Mouse (Mus musculus) embryonic facial prominence, embryonic 13.5 days (tissue): ENCODE measurements around the gene Zmym5. TPM values are rescaled to one million over a fixed set of nuclear protein-coding genes. Genes with fewer than 3 reads are reported as not detected.
"Not testable (repeated sequence)": the region's sequence is repeated elsewhere in the genome, so short reads cannot be mapped to it uniquely, and the experiment has no call there.

Source experiments
- ATAC-seq: fragments of 200-750 bp; cut with Nextera tagmentation; 2 replicates; pipeline ENCODE4 v1.8.0; 2017; ENCODE audit warnings: low read depth; ENCODE audit not compliant: insufficient number of reproducible peaks, insufficient read depth, low FRiP score, low TSS enrichment
- H3K27ac ChIP-seq: fragments of 300-500 bp; sonication (generic); 2 replicates; pipeline ENCODE4 v1.5.1; 2015; ENCODE audit warnings: moderate library complexity, mild to moderate bottlenecking, inconsistent platforms
- H3K27me3 ChIP-seq: fragments of 300-500 bp; sonication (generic); 2 replicates; pipeline ENCODE4 v1.6.1; 2015; ENCODE audit warnings: mild to moderate bottlenecking, inconsistent platforms
- H3K36me3 ChIP-seq: fragments of 300-500 bp; sonication (generic); 2 replicates; pipeline ENCODE4 v1.6.1; 2015; ENCODE audit warnings: mild to moderate bottlenecking, inconsistent platforms
- H3K4me1 ChIP-seq: fragments of 300-500 bp; sonication (generic); 2 replicates; pipeline ENCODE4 v1.6.1; 2015; ENCODE audit warnings: inconsistent platforms
- H3K4me2 ChIP-seq: fragments of 300-500 bp; sonication (generic); 2 replicates; pipeline ENCODE4 v1.6.1; 2015; ENCODE audit warnings: moderate library complexity, mild to moderate bottlenecking, inconsistent platforms
- H3K4me3 ChIP-seq: fragments of 300-500 bp; sonication (generic); 2 replicates; pipeline ENCODE4 v1.5.1; 2015; ENCODE audit warnings: mild to moderate bottlenecking, inconsistent platforms
- H3K9ac ChIP-seq: fragments of 300-500 bp; sonication (generic); 2 replicates; pipeline ENCODE4 v1.6.1; 2015; ENCODE audit warnings: mild to moderate bottlenecking, inconsistent platforms
- H3K9me3 ChIP-seq: fragments of 300-500 bp; sonication (generic); 2 replicates; pipeline ENCODE4 v1.6.1; 2016; ENCODE audit warnings: inconsistent platforms
- WGBS: fragments of 180-500 bp; shearing (Covaris S2); methylation state at CpG from one replicate; pipeline ENCODE4 v1.1.7; 2015; ENCODE audit warnings: mixed read lengths; 5-methylcytosine and 5-hydroxymethylcytosine counted together
- polyA plus RNA-seq: library from polyadenylated mRNA; unstranded; fragments of >200 nt; fragmentation: Nextera tagmentation; extraction: Ambion mirVana; gene quantifications from 2 replicates; pipeline ENCODE4 v1.2.1, GENCODE M21; 2015

Gene Zmym5
- polyA plus RNA-seq, 1 experiment from 2014 or later: 29.5 TPM

- Histone ChIP-seq H3K36me3 (no peaks in the 10 kb centered on the region), H3K9ac (no peak overlapping the region), H3K9me3 (0 out of 2 replicates have a peak, but pooled peaks cover 3% of the 10 kb centered on the region), H3K27ac (peak overlapping the region; percentile 49), H3K4me1 (peaks cover 7% of the 10 kb centered on the region), H3K4me3 (no peak overlapping the region), H3K4me2 (peak overlapping the region; percentile 40), H3K27me3 (no peaks in the 10 kb centered on the region)
- ATAC-seq: no peak
- WGBS: 55% methylated on average over 4 of the region's 4 CpGs
Measured at GRCm38 (mm10) chr14:56817131-56817530, 5.6 kb upstream of the Zmym5 start.

- H3K36me3 ChIP-seq: no peaks in the 10 kb centered on the region
- H3K27ac ChIP-seq: peak overlapping the region; percentile 49; the same call in 1 of the 2 replicates
- H3K4me2 ChIP-seq: no peak overlapping the region
- 80% methylated on average over 4 of the region's 4 CpGs for WGBS
- peaks cover 7% of the 10 kb centered on the region for H3K4me1 ChIP-seq
- no peaks in the 10 kb centered on the region for H3K27me3 ChIP-seq
- H3K4me3 ChIP-seq: no peak overlapping the region
- H3K9ac ChIP-seq: no peak overlapping the region
- ATAC-seq: no peak
- H3K9me3 ChIP-seq: 0 out of 2 replicates have a peak, but pooled peaks cover 3% of the 10 kb centered on the region
Measured at GRCm38 (mm10) chr14:56816541-56816940, 5.0 kb upstream of the Zmym5 start.

- peak overlapping the region; percentile 96 for H3K27ac ChIP-seq
- peaks cover 19% of the 10 kb centered on the region for H3K4me1 ChIP-seq
- H3K4me2 ChIP-seq: peak overlapping the region; percentile 70
- 1% methylated on average over 35 of the region's 35 CpGs for WGBS
- H3K27me3 ChIP-seq: no peaks in the 10 kb centered on the region
- peak overlapping the region; percentile 63 for H3K4me3 ChIP-seq
- ATAC-seq: peak; percentile 7; the same call in 1 of the 2 replicates
- H3K9ac ChIP-seq: peak overlapping the region; percentile 88
- H3K36me3 ChIP-seq: no peaks in the 10 kb centered on the region; the same call in 1 of the 2 replicates
- no peaks in the 10 kb centered on the region for H3K9me3 ChIP-seq
Measured at GRCm38 (mm10) chr14:56812520-56813036, 1.1 kb upstream of the Zmym5 start.

GRCm38 (mm10) chr14:56810781-56811690 lies 480 bp downstream of the Zmym5 start:
- WGBS: under 1% methylated on average over 43 of the region's 86 CpGs
- not testable (repeated sequence) for H3K9me3 ChIP-seq, H3K27me3 ChIP-seq, H3K36me3 ChIP-seq, ATAC-seq
- Histone ChIP-seq H3K4me2 (peak overlapping the region; percentile 63), H3K4me1 (peaks cover 19% of the 10 kb centered on the region), H3K9ac (peak overlapping the region; percentile 89), H3K27ac (peak overlapping the region; percentile 87), H3K4me3 (peak overlapping the region; percentile 69)

- no peak overlapping the region for H3K4me2 ChIP-seq
- ATAC-seq: no peak
- H3K4me3 ChIP-seq: no peak overlapping the region
- no peaks in the 10 kb centered on the region for H3K9me3 ChIP-seq
- no peaks in the 10 kb centered on the region for H3K4me1 ChIP-seq
- no peak overlapping the region for H3K9ac ChIP-seq
- no peak overlapping the region for H3K27ac ChIP-seq
- no peaks in the 10 kb centered on the region for H3K27me3 ChIP-seq
- peaks cover 63% of the 10 kb centered on the region for H3K36me3 ChIP-seq
- WGBS: 55% methylated on average over 2 of the region's 2 CpGs
Measured at GRCm38 (mm10) chr14:56793243-56793642, 18.3 kb downstream of the Zmym5 start.

GRCm38 (mm10) chr14:56784575-56784974 lies 26.9 kb downstream of the Zmym5 start:
- no peak overlapping the region for H3K9ac ChIP-seq
- ATAC-seq: no peak
- no peaks in the 10 kb centered on the region for H3K9me3 ChIP-seq
- no peak overlapping the region for H3K4me2 ChIP-seq
- H3K27ac ChIP-seq: no peak overlapping the region
- H3K27me3 ChIP-seq: no peaks in the 10 kb centered on the region
- H3K4me3 ChIP-seq: no peak overlapping the region
- WGBS: 76% methylated on average over 1 of the region's 1 CpGs
- H3K36me3 ChIP-seq: no peaks in the 10 kb centered on the region
- no peaks in the 10 kb centered on the region for H3K4me1 ChIP-seq

GRCm38 (mm10) chr14:56778933-56779300 lies 32.6 kb downstream of the Zmym5 start:
- Histone ChIP-seq H3K4me3 (peak overlapping the region; percentile 97), H3K4me1 (peaks cover 17% of the 10 kb centered on the region), H3K9ac (peak overlapping the region; percentile 94), H3K27me3 (no peaks in the 10 kb centered on the region), H3K9me3 (no peaks in the 10 kb centered on the region), H3K4me2 (peak overlapping the region; percentile 68), H3K36me3 (no peaks in the 10 kb centered on the region), H3K27ac (peak overlapping the region; percentile 96)
- ATAC-seq: no peak
- 45% methylated on average over 3 of the region's 3 CpGs for WGBS

- H3K27ac ChIP-seq: peak within 1 kb of the TSS; percentile 96
- H3K4me1 ChIP-seq: peaks cover 17% of the 10 kb centered on the region
- peak; percentile 94 for ATAC-seq
- peak within 1 kb of the TSS; percentile 97 for H3K4me3 ChIP-seq
- H3K4me2 ChIP-seq: peak within 1 kb of the TSS; percentile 68
- H3K9ac ChIP-seq: peak within 1 kb of the TSS; percentile 94
- WGBS: under 1% methylated on average over 36 of the region's 36 CpGs
- no peaks in the 10 kb centered on the region for H3K9me3 ChIP-seq
- no peaks in the 10 kb centered on the region for H3K36me3 ChIP-seq
- no peaks in the 10 kb centered on the region for H3K27me3 ChIP-seq
Measured at GRCm38 (mm10) chr14:56778200-56778932, 33.1 kb downstream of the Zmym5 start, which contains the start of gene Pspc1. Gene Pspc1 (minus strand): TSS chr14:56778316.

GRCm38 (mm10) chr14:56777360-56778136 lies 34.0 kb downstream of the Zmym5 start:
- peak; percentile 8; the same call in 1 of the 2 replicates for ATAC-seq
- Histone ChIP-seq H3K9me3 (no peaks in the 10 kb centered on the region), H3K4me1 (peaks cover 17% of the 10 kb centered on the region), H3K27ac (peak overlapping the region; percentile 96), H3K4me3 (peak overlapping the region; percentile 97), H3K4me2 (peak overlapping the region; percentile 68), H3K36me3 (no peaks in the 10 kb centered on the region), H3K27me3 (no peaks in the 10 kb centered on the region), H3K9ac (peak overlapping the region; percentile 94)
- WGBS: under 1% methylated on average over 71 of the region's 71 CpGs

GRCm38 (mm10) chr14:56776571-56777238 lies 34.8 kb downstream of the Zmym5 start:
- WGBS: 34% methylated on average over 11 of the region's 11 CpGs
- peaks cover 17% of the 10 kb centered on the region for H3K4me1 ChIP-seq
- peak overlapping the region; percentile 97 for H3K4me3 ChIP-seq

More at GRCm38 (mm10) chr14:56776571-56777238, 34.8 kb downstream of the Zmym5 start:
- Histone ChIP-seq H3K9me3 (no peaks in the 10 kb centered on the region), H3K27me3 (no peaks in the 10 kb centered on the region), H3K4me2 (peak overlapping the region; percentile 68), H3K27ac (no peak overlapping the region), H3K9ac (peak overlapping the region; percentile 94), H3K36me3 (peaks cover 6% of the 10 kb centered on the region)
- ATAC-seq: no peak
